Mouse (Mus musculus): ENCODE data around the gene Nyx. TPM values are rescaled to one million over a fixed set of nuclear protein-coding genes. Genes with fewer than 3 reads are reported as not detected.

Nyx gene
- polyA plus RNA-seq, 1 experiment from 2014 or later = 0.04 TPM

DNA sequence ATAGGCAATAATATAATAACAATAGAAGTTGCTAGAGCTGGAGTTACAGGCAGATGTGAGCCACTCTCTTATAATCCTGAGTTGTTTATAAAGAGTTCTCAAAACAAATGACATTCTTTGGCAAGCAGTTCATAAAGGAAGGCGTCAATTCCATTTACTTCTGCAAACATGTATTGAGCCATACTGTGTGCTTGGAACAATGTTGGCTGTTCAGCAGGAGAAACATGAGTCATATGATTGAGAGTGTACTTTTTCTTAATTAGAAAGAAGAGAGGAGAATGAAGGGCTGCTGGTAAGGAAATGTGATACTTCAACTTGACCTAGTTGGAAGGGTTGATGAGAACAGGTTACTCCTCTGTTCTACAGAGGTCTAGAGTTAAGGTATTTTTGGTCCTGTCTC, 16.7 kb downstream of the Nyx start:
- Histone ChIP-seq H3K4me3 (ENCODE audit: low read depth, low read length) (no peak overlapping the region), H3K9ac (ENCODE audit: low read length) (no peak overlapping the region), H3K9me3 (ENCODE audit: control insufficient read depth, low read length) (no peaks in the 10 kb centered on the region), H3K27ac (replicated peaks) (no peak overlapping the region; the same call in 1 of the 2 replicates), H3K4me1 (replicated peaks; ENCODE audit: control insufficient read depth, insufficient read depth) (no peaks in the 10 kb centered on the region), H3K4me2 (replicated peaks; ENCODE audit: low read depth) (no peak overlapping the region), H3K36me3 (ENCODE audit: control insufficient read depth, insufficient read depth, low read length) (no peaks in the 10 kb centered on the region), H3K27me3 (ENCODE audit: control insufficient read depth, insufficient read depth, low read length) (no peaks in the 10 kb centered on the region)
- ATAC-seq (ENCODE audit: low FRiP score, low TSS enrichment) (no peak), DNase-seq (ENCODE audit: low spot score) (no peak)
- TF ChIP-seq CTCF (IDR thresholded peaks at IDR 0.05; ENCODE audit: low read depth) (no peak), EP300 (optimal IDR thresholded peaks at IDR 0.05) (no peak)
- WGBS = 20% methylated on average over 1 of the region's 1 CpGs

- H3K4me3 ChIP-seq (ENCODE audit: low read depth, low read length) = no peak overlapping the region
- no peak overlapping the region for H3K4me2 ChIP-seq (replicated peaks; ENCODE audit: low read depth)
- no peak overlapping the region for H3K9ac ChIP-seq (ENCODE audit: low read length)
- DNase-seq (ENCODE audit: low spot score) (no peak), ATAC-seq (ENCODE audit: low FRiP score, low TSS enrichment) (no peak)
- no peaks in the 10 kb centered on the region for H3K4me1 ChIP-seq (replicated peaks; ENCODE audit: control insufficient read depth, insufficient read depth)
- no peaks in the 10 kb centered on the region for H3K27me3 ChIP-seq (ENCODE audit: control insufficient read depth, insufficient read depth, low read length)
- H3K36me3 ChIP-seq (ENCODE audit: control insufficient read depth, insufficient read depth, low read length) = no peaks in the 10 kb centered on the region
- no peaks in the 10 kb centered on the region for H3K9me3 ChIP-seq (ENCODE audit: control insufficient read depth, low read length)
- no peak for TF ChIP-seq CTCF (IDR thresholded peaks at IDR 0.05; ENCODE audit: low read depth)
- TF ChIP-seq EP300 (optimal IDR thresholded peaks at IDR 0.05) = no peak
- H3K27ac ChIP-seq (replicated peaks) = no peak overlapping the region
These were observed 18.5 kb downstream of the Nyx start for GRCm38 (mm10) chrX:13484447-13484846.

DNA sequence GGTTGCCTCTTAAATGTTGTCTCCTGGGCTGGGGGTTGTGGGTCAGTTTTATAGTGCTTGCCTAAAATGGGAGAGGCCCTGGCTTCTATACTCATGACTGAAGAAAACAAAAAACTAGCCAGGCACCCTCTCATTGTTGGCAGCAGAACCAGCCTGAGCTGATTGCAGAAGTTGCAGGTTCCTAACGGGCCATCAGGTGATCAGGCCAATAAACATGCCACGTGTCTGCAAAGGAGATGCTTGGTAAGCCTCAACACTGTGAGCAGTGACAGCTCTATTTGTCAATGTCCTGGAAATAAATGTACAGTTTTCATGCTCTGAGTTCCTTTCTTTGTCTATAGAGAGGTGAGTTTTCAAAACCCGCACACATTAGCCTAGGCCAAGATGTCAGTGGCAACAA, 23.1 kb downstream of the Nyx start:
- Histone ChIP-seq H3K9me3 (ENCODE audit: control insufficient read depth, low read length) (no peaks in the 10 kb centered on the region), H3K4me1 (replicated peaks; ENCODE audit: control insufficient read depth, insufficient read depth) (no peaks in the 10 kb centered on the region), H3K4me2 (replicated peaks; ENCODE audit: low read depth) (no peak overlapping the region), H3K36me3 (ENCODE audit: control insufficient read depth, insufficient read depth, low read length) (no peaks in the 10 kb centered on the region), H3K9ac (ENCODE audit: low read length) (no peak overlapping the region), H3K4me3 (ENCODE audit: low read depth, low read length) (no peak overlapping the region), H3K27me3 (ENCODE audit: control insufficient read depth, insufficient read depth, low read length) (no peaks in the 10 kb centered on the region), H3K27ac (replicated peaks) (no peak overlapping the region)
- DNase-seq (ENCODE audit: low spot score) (no peak), ATAC-seq (ENCODE audit: low FRiP score, low TSS enrichment) (no peak)
- 65% methylated on average over 3 of the region's 3 CpGs for WGBS
- TF ChIP-seq CTCF (IDR thresholded peaks at IDR 0.05; ENCODE audit: low read depth) = no peak

GRCm38 (mm10) chrX:13489761-13490160, 23.9 kb downstream of the Nyx start:
- Histone ChIP-seq H3K4me3 (ENCODE audit: low read depth, low read length) (no peak overlapping the region), H3K4me1 (replicated peaks; ENCODE audit: control insufficient read depth, insufficient read depth) (no peaks in the 10 kb centered on the region), H3K9me3 (ENCODE audit: control insufficient read depth, low read length) (no peaks in the 10 kb centered on the region), H3K36me3 (ENCODE audit: control insufficient read depth, insufficient read depth, low read length) (no peaks in the 10 kb centered on the region), H3K4me2 (replicated peaks; ENCODE audit: low read depth) (no peak overlapping the region), H3K27ac (replicated peaks) (no peak overlapping the region), H3K9ac (ENCODE audit: low read length) (no peak overlapping the region), H3K27me3 (ENCODE audit: control insufficient read depth, insufficient read depth, low read length) (no peaks in the 10 kb centered on the region)
- DNase-seq (ENCODE audit: low spot score) = no peak
- ATAC-seq (ENCODE audit: low FRiP score, low TSS enrichment) = no peak
- WGBS = 81% methylated on average over 1 of the region's 1 CpGs
- TF ChIP-seq EP300 (optimal IDR thresholded peaks at IDR 0.05) (no peak), CTCF (IDR thresholded peaks at IDR 0.05; ENCODE audit: low read depth) (no peak)

- ATAC-seq (ENCODE audit: low FRiP score, low TSS enrichment) = no peak
- no peak for DNase-seq (ENCODE audit: low spot score)
- WGBS = 44% methylated on average over 3 of the region's 3 CpGs
- H3K36me3 ChIP-seq (ENCODE audit: control insufficient read depth, insufficient read depth, low read length) = no peaks in the 10 kb centered on the region
- no peak overlapping the region for H3K4me2 ChIP-seq (replicated peaks; ENCODE audit: low read depth)
- no peak overlapping the region for H3K9ac ChIP-seq (ENCODE audit: low read length)
- TF ChIP-seq EP300 (optimal IDR thresholded peaks at IDR 0.05) (no peak), CTCF (IDR thresholded peaks at IDR 0.05; ENCODE audit: low read depth) (no peak)
- H3K4me1 ChIP-seq (replicated peaks; ENCODE audit: control insufficient read depth, insufficient read depth) = no peaks in the 10 kb centered on the region
- H3K4me3 ChIP-seq (ENCODE audit: low read depth, low read length) = no peak overlapping the region
- no peaks in the 10 kb centered on the region for H3K9me3 ChIP-seq (ENCODE audit: control insufficient read depth, low read length)
- H3K27me3 ChIP-seq (ENCODE audit: control insufficient read depth, insufficient read depth, low read length) = no peaks in the 10 kb centered on the region
- H3K27ac ChIP-seq (replicated peaks) = no peak overlapping the region
These were observed 25.0 kb downstream of the Nyx start for GRCm38 (mm10) chrX:13490941-13491340.

- Histone ChIP-seq H3K4me2 (replicated peaks; ENCODE audit: low read depth) (no peak overlapping the region), H3K4me3 (ENCODE audit: low read depth, low read length) (no peak overlapping the region), H3K9ac (ENCODE audit: low read length) (no peak overlapping the region), H3K27me3 (ENCODE audit: control insufficient read depth, insufficient read depth, low read length) (no peaks in the 10 kb centered on the region), H3K4me1 (replicated peaks; ENCODE audit: control insufficient read depth, insufficient read depth) (no peaks in the 10 kb centered on the region), H3K27ac (replicated peaks) (no peak overlapping the region), H3K36me3 (ENCODE audit: control insufficient read depth, insufficient read depth, low read length) (no peaks in the 10 kb centered on the region), H3K9me3 (ENCODE audit: control insufficient read depth, low read length) (no peaks in the 10 kb centered on the region)
- ATAC-seq (ENCODE audit: low FRiP score, low TSS enrichment) (no peak), DNase-seq (ENCODE audit: low spot score) (no peak)
- TF ChIP-seq CTCF (IDR thresholded peaks at IDR 0.05; ENCODE audit: low read depth) (no peak), EP300 (optimal IDR thresholded peaks at IDR 0.05) (no peak)
These were observed 27.0 kb downstream of the Nyx start for GRCm38 (mm10) chrX:13492922-13493321.

All from stomach, postnatal 0 days (tissue).